Mouse (Mus musculus) midbrain, embryonic 12.5 days (tissue): ENCODE results near the gene Rbm6. TPM values are rescaled to one million over a fixed set of nuclear protein-coding genes. Genes with fewer than 3 reads are reported as not detected.

Experiments used
- polyA plus RNA-seq: library from polyadenylated mRNA; unstranded; fragments of >200 nt; fragmentation: Nextera tagmentation; extraction: Ambion mirVana; gene quantifications from 2 replicates; pipeline ENCODE4 v1.2.1, GENCODE M21; 2016

Gene Rbm6
- polyA plus RNA-seq, 1 experiment from 2014 or later: 135 TPM

Other genes with a start within 250 kb of the Rbm6 start
- gene Gnai2, start 237.9 kb downstream of the Rbm6 start, polyA plus RNA-seq: 635 and 641 TPM in 2 replicates
- gene Slc38a3, start 203.7 kb downstream of the Rbm6 start, polyA plus RNA-seq: 13.9 and 14.8 TPM in 2 replicates
- gene Gnat1, start 193.5 kb downstream of the Rbm6 start, polyA plus RNA-seq: 1.9 and 2.7 TPM in 2 replicates
- gene Sema3f, start 162.8 kb downstream of the Rbm6 start, polyA plus RNA-seq: 30.6 and 33.7 TPM in 2 replicates
- gene Rbm5, start 102.2 kb downstream of the Rbm6 start, polyA plus RNA-seq: 266 and 271 TPM in 2 replicates
- 16.5 and 19.2 TPM in 2 replicates for gene Mon1a, start 14.9 kb upstream of the Rbm6 start, polyA plus RNA-seq
- 1.5 and 2.3 TPM in 2 replicates for gene Mst1r, start 33.6 kb upstream of the Rbm6 start, polyA plus RNA-seq
- not detected in 2 replicates for gene Actl11, start 55.2 kb upstream of the Rbm6 start, polyA plus RNA-seq
- 12.6 and 12.8 TPM in 2 replicates for gene Camkv, start 62.4 kb upstream of the Rbm6 start, polyA plus RNA-seq
- gene Traip, start 76.9 kb upstream of the Rbm6 start, polyA plus RNA-seq: 22.7 and 23.3 TPM in 2 replicates
- 5.5 and 8.1 TPM in 2 replicates for gene Uba7, start 102.3 kb upstream of the Rbm6 start, polyA plus RNA-seq
- gene Gm20661, start 109.8 kb upstream of the Rbm6 start, polyA plus RNA-seq: 1.8 and 2.2 TPM in 2 replicates
- gene Inka1, start 112.6 kb upstream of the Rbm6 start, polyA plus RNA-seq: 16.1 and 24.6 TPM in 2 replicates
- 2.6 TPM in 2 replicates for gene Cdhr4, start 119.3 kb upstream of the Rbm6 start, polyA plus RNA-seq
- 0.98 TPM in 2 replicates for gene Gm20662, start 123.1 kb upstream of the Rbm6 start, polyA plus RNA-seq
- 94.2 and 100 TPM in 2 replicates for gene Ip6k1, start 129.3 kb upstream of the Rbm6 start, polyA plus RNA-seq
- 17.3 and 18.2 TPM in 2 replicates for gene Gmppb, start 176.0 kb upstream of the Rbm6 start, polyA plus RNA-seq
- 3.2 and 4.6 TPM in 2 replicates for gene Amigo3, start 179.9 kb upstream of the Rbm6 start, polyA plus RNA-seq
- 0.14 TPM in 1 of 2 replicates, not detected in the other for gene Mst1, start 207.2 kb upstream of the Rbm6 start, polyA plus RNA-seq
- gene Rnf123, start 210.1 kb upstream of the Rbm6 start, polyA plus RNA-seq: 41.2 and 43.4 TPM in 2 replicates
- 63.2 and 70.2 TPM in 2 replicates for gene Apeh, start 221.4 kb upstream of the Rbm6 start, polyA plus RNA-seq